Mouse (Mus musculus) myocyte (in vitro differentiated cells): ENCODE data around the gene Id3.
A peak's percentile ranks its signal among the peaks of the same experiment; 100 is the strongest.

ENCODE experiments used
- E2F4 ChIP-seq: IDR thresholded peaks from one replicate; pipeline ENCODE4 v1.6.1; 2011; ENCODE audit warnings: mild to moderate bottlenecking, control low read depth, moderate library complexity; ENCODE audit not compliant: insufficient read depth
- MAX ChIP-seq: IDR thresholded peaks from one replicate; pipeline ENCODE4 v1.6.1; 2011; ENCODE audit warnings: low read depth, mild to moderate bottlenecking, control low read depth
- MYOD1 ChIP-seq, 3 experiments: IDR thresholded peaks; one replicate each; pipeline ENCODE4 v1.6.1; 2011; ENCODE audit warnings: control low read depth in 2 of 3, low read depth in 2 of 3, mild to moderate bottlenecking in 2 of 3, moderate library complexity in 1 of 3; ENCODE audit not compliant: insufficient read length in 2 of 3, control insufficient read depth in 1 of 3
- MYOG ChIP-seq, 3 experiments: IDR thresholded peaks; one replicate each; pipeline ENCODE4 v1.6.1; 2011; ENCODE audit warnings: control low read depth in 2 of 3, low read depth in 2 of 3, mild to moderate bottlenecking in 2 of 3; ENCODE audit not compliant: insufficient read length in 2 of 3, control insufficient read depth in 1 of 3, insufficient read depth in 1 of 3
- POLR2A ChIP-seq: IDR thresholded peaks from one replicate; pipeline ENCODE4 v1.6.1; 2011; ENCODE audit warnings: low read depth, mild to moderate bottlenecking, control low read depth, moderate library complexity; ENCODE audit not compliant: insufficient read length
- POLR2AphosphoS2 ChIP-seq: IDR thresholded peaks from one replicate; pipeline ENCODE4 v1.6.1; 2011; ENCODE audit warnings: low read depth, control low read depth; ENCODE audit not compliant: insufficient read length
- SRF ChIP-seq: IDR thresholded peaks from one replicate; pipeline ENCODE4 v1.6.1; 2011; ENCODE audit warnings: low read depth; ENCODE audit not compliant: control insufficient read depth, insufficient read length
- TCF12 ChIP-seq: IDR thresholded peaks from one replicate; pipeline ENCODE4 v1.6.1; 2011; ENCODE audit warnings: mild to moderate bottlenecking, control low read depth; ENCODE audit not compliant: poor library complexity, insufficient read depth, severe bottlenecking
- TCF3 ChIP-seq: IDR thresholded peaks from one replicate; pipeline ENCODE4 v1.6.1; 2011; ENCODE audit warnings: low read depth, control low read depth; ENCODE audit not compliant: insufficient read length

- TF ChIP-seq MYOG (IDR thresholded peaks at IDR 0.05; ENCODE audit: control insufficient read depth in 1 of 3, insufficient read depth in 1 of 3, insufficient read length in 2 of 3, low read depth in 2 of 3) (no peak), E2F4 (no peak), POLR2AphosphoS2 (no peak), POLR2A (peak; percentile 8), TCF12 (no peak), TCF3 (no peak), SRF (no peak), MYOD1 (IDR thresholded peaks at IDR 0.05; ENCODE audit: control insufficient read depth in 1 of 3, insufficient read length in 2 of 3, low read depth in 2 of 3) (no peak), MAX (no peak)
These were observed 8.8 kb upstream of the Id3 start for GRCm38 (mm10) chr4:136134418-136134977.
